Mouse (Mus musculus) MEL-GATA-1-ER (cell line): ENCODE data around the gene Isoc2b.
"Not testable (repeated sequence)": the region's sequence is repeated elsewhere in the genome, so short reads cannot be mapped to it uniquely, and the experiment has no call there.

ENCODE experiments used
- DNase-seq: peaks from one replicate; pipeline ENCODE4 v3.0.0-alpha.2; 2012; ENCODE audit warnings: low read depth; ENCODE audit errors: extremely low read depth

Gene Isoc2b

GRCm38 (mm10) chr7:4835631-4836327 is 34.3 kb downstream of the Isoc2b start:
- no peak for DNase-seq

- DNase-seq: no peak
Observed at GRCm38 (mm10) chr7:4830476-4830875, 39.6 kb downstream of the Isoc2b start.

- no peak for DNase-seq
Observed at GRCm38 (mm10) chr7:4825365-4825764, 44.7 kb downstream of the Isoc2b start.

- no peak for DNase-seq
Observed at GRCm38 (mm10) chr7:4822162-4822907, 47.7 kb downstream of the Isoc2b start.

- no peak for DNase-seq
Observed at GRCm38 (mm10) chr7:4821690-4822089, 48.4 kb downstream of the Isoc2b start.

GRCm38 (mm10) chr7:4820925-4821324 is 49.1 kb downstream of the Isoc2b start:
- DNase-seq: not testable (repeated sequence)

GRCm38 (mm10) chr7:4816559-4816958 is 53.5 kb downstream of the Isoc2b start:
- DNase-seq: no peak

- DNase-seq: no peak
Observed at GRCm38 (mm10) chr7:4813105-4813791, 56.8 kb downstream of the Isoc2b start.

GRCm38 (mm10) chr7:4812303-4813104 is 57.6 kb downstream of the Isoc2b start, which contains the start of gene Ube2s:
TSS of gene Ube2s (minus strand) at chr7:4812590.
- peak; percentile 100 for DNase-seq

GRCm38 (mm10) chr7:4811842-4812302 is 58.2 kb downstream of the Isoc2b start:
- no peak for DNase-seq

- not testable (repeated sequence) for DNase-seq
Observed at GRCm38 (mm10) chr7:4811131-4811530, 58.9 kb downstream of the Isoc2b start.

- peak; percentile 58 for DNase-seq
Observed at GRCm38 (mm10) chr7:4806716-4807115, 63.3 kb downstream of the Isoc2b start.

GRCm38 (mm10) chr7:4802247-4802646 is 67.8 kb downstream of the Isoc2b start:
- no peak for DNase-seq

- DNase-seq: no peak
Observed at GRCm38 (mm10) chr7:4795767-4796433, 74.2 kb downstream of the Isoc2b start.
